Mouse (Mus musculus): ENCODE data around the gene Vps4a. TPM values are rescaled to one million over a fixed set of nuclear protein-coding genes. Genes with fewer than 3 reads are reported as not detected.

The Vps4a gene
- polyA plus RNA-seq, 1 experiment: 28.1 TPM

GRCm38 (mm10) chr8:107073706-107074105, 42.7 kb downstream of the Vps4a start:
- peak overlapping the region; percentile 24; the same call in 1 of the 2 replicates for H3K27ac ChIP-seq (ENCODE audit: insufficient read depth, low read length)
- H3K9me3 ChIP-seq (replicated peaks; ENCODE audit: control insufficient read depth, insufficient read depth, low read length, poor library complexity, severe bottlenecking): no peaks in the 10 kb centered on the region
- H3K36me3 ChIP-seq (ENCODE audit: control insufficient read depth, insufficient read depth, low read length, poor library complexity, severe bottlenecking): peaks cover 24% of the 10 kb centered on the region
- H3K4me1 ChIP-seq (ENCODE audit: control insufficient read depth, insufficient read depth, low read length): no peaks in the 10 kb centered on the region
- H3K4me3 ChIP-seq (ENCODE audit: low read depth, low read length): no peak overlapping the region
- H3K9ac ChIP-seq (ENCODE audit: low read depth, poor library complexity, severe bottlenecking): no peak overlapping the region
- no peak for TF ChIP-seq EP300 (IDR thresholded peaks at IDR 0.05; ENCODE audit: insufficient read depth, low read depth, low read length)
- no peaks in the 10 kb centered on the region for H3K27me3 ChIP-seq (ENCODE audit: control insufficient read depth, insufficient read depth, low read length, poor library complexity, severe bottlenecking)

GRCm38 (mm10) chr8:107074128-107074527, 43.1 kb downstream of the Vps4a start:
- no peak overlapping the region for H3K9ac ChIP-seq (ENCODE audit: low read depth, poor library complexity, severe bottlenecking)
- peaks cover 29% of the 10 kb centered on the region for H3K36me3 ChIP-seq (ENCODE audit: control insufficient read depth, insufficient read depth, low read length, poor library complexity, severe bottlenecking)
- H3K27me3 ChIP-seq (ENCODE audit: control insufficient read depth, insufficient read depth, low read length, poor library complexity, severe bottlenecking): no peaks in the 10 kb centered on the region
- H3K4me3 ChIP-seq (ENCODE audit: low read depth, low read length): no peak overlapping the region
- H3K27ac ChIP-seq (ENCODE audit: insufficient read depth, low read length): peak overlapping the region; percentile 4; the same call in 1 of the 2 replicates
- no peaks in the 10 kb centered on the region for H3K9me3 ChIP-seq (replicated peaks; ENCODE audit: control insufficient read depth, insufficient read depth, low read length, poor library complexity, severe bottlenecking)
- no peak for TF ChIP-seq CTCF (IDR thresholded peaks at IDR 0.05; ENCODE audit: low read depth, low read length)
- no peaks in the 10 kb centered on the region for H3K4me1 ChIP-seq (ENCODE audit: control insufficient read depth, insufficient read depth, low read length)

DNA sequence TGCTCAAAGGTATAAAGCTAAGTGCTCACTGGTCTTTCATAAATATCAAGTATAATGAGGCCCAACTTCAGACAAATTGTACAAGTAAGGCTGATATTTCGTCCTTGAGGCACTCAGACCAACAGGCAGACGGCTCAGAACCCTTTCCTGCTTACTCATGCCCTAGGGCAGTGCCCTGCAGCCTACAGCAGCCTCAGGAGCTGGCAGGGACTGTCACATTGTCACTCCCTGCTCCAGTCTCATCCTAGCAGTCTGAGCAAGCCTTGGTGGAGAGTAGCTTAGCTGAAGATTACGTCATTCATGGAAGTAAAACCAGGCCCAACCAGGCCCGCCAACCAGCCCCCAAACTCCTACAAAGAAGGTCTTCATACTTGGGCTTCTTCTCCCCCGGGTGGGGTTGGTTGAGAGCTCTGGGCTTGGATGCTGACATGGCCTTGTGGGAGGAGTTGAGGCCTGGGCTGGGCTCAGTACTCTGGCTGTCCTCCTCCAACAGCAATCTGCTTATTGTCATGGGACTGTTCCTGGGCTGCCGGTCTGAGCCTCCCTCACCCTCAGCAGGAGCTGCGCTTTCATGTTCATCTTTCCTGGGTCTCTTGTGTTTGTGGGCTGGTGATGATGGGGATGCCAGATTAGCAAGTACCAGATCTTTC, 45.3 kb downstream of the Vps4a start:
- peaks cover 44% of the 10 kb centered on the region for H3K36me3 ChIP-seq (ENCODE audit: control insufficient read depth, insufficient read depth, low read length, poor library complexity, severe bottlenecking)
- no peaks in the 10 kb centered on the region for H3K4me1 ChIP-seq (ENCODE audit: control insufficient read depth, insufficient read depth, low read length)
- H3K27ac ChIP-seq (ENCODE audit: insufficient read depth, low read length): no peak overlapping the region
- TF ChIP-seq CTCF (IDR thresholded peaks at IDR 0.05; ENCODE audit: low read depth, low read length) (no peak), POLR2A (IDR thresholded peaks at IDR 0.05; ENCODE audit: insufficient read depth, low read length) (no peak), EP300 (IDR thresholded peaks at IDR 0.05; ENCODE audit: insufficient read depth, low read depth, low read length) (no peak)
- no peaks in the 10 kb centered on the region for H3K27me3 ChIP-seq (ENCODE audit: control insufficient read depth, insufficient read depth, low read length, poor library complexity, severe bottlenecking)
- no peak overlapping the region for H3K4me3 ChIP-seq (ENCODE audit: low read depth, low read length)
- no peak overlapping the region for H3K9ac ChIP-seq (ENCODE audit: low read depth, poor library complexity, severe bottlenecking)
- no peaks in the 10 kb centered on the region for H3K9me3 ChIP-seq (replicated peaks; ENCODE audit: control insufficient read depth, insufficient read depth, low read length, poor library complexity, severe bottlenecking)

DNA sequence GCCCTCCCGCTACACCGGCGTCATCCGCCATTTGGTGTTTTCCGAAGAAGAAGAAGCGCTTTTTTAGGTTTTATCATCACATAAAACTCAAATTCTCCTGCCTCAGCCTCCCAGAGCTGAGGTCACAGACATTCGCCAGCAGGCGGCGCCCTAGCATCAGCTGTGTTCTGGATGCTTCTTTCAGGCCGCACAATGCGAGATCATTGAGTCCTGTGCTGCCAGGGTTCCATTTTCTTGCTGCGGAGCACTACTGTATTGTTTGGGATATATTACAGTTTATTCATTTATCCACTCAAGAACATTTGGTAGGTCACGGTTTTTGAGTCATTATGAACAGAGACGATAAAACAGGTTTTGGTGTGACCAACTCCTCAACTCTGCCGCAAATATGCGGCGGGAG, 54.3 kb downstream of the Vps4a start:
- Histone ChIP-seq H3K4me1 (ENCODE audit: control insufficient read depth, insufficient read depth, low read length) (no peaks in the 10 kb centered on the region), H3K36me3 (ENCODE audit: control insufficient read depth, insufficient read depth, low read length, poor library complexity, severe bottlenecking) (peaks cover 33% of the 10 kb centered on the region), H3K4me3 (ENCODE audit: low read depth, low read length) (no peak overlapping the region), H3K9ac (ENCODE audit: low read depth, poor library complexity, severe bottlenecking) (no peak overlapping the region), H3K27me3 (ENCODE audit: control insufficient read depth, insufficient read depth, low read length, poor library complexity, severe bottlenecking) (no peaks in the 10 kb centered on the region), H3K9me3 (replicated peaks; ENCODE audit: control insufficient read depth, insufficient read depth, low read length, poor library complexity, severe bottlenecking) (no peaks in the 10 kb centered on the region), H3K27ac (ENCODE audit: insufficient read depth, low read length) (no peak overlapping the region)
- peak; percentile 90 for TF ChIP-seq CTCF (IDR thresholded peaks at IDR 0.05; ENCODE audit: low read depth, low read length)
- TF ChIP-seq POLR2A (IDR thresholded peaks at IDR 0.05; ENCODE audit: insufficient read depth, low read length): no peak
- no peak for TF ChIP-seq EP300 (IDR thresholded peaks at IDR 0.05; ENCODE audit: insufficient read depth, low read depth, low read length)

DNA sequence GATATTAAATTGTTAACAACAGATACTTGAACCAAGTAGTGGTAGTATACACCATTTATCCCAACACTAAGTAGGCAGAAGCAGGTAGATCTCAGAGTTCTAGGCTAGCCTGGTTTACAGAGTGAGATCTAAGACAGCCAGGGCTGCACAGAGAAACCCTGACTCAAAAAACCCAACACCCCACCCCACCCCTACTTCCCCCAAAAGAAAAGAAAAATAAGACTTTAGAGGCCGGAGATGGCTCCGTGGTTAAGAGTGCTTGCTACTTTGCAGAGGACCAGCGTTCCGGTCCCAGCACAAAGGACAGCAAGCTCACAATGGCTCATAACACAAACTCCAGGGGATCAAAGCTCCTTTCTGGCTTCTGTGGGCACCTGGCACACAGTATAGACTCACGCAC, 55.0 kb downstream of the Vps4a start:
- no peak overlapping the region for H3K27ac ChIP-seq (ENCODE audit: insufficient read depth, low read length)

DNA sequence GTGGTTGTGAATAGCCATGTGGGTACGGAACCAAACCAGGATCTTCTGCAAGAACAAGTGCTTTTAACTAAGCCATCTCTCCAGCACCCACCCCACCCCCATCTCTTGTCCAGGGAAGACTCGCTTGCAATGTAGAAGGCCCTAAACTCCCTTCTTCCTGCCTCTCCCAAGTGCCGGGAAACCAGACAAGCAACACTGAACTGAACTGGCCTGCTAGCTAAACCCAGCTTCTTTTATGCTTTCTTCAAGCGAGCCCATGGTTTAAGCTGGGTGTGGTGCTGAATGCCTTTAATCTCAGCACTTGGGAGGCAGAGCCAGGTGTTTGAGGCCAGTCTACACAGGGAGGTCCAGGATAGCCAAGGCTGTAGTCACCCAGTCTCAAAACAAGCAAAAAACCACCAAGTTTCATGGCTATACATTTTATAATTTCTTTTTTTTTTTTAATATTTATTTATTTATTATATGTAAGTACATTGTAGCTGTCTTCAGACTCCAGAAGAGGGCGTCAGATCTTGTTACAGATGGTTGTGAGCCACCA, 57.6 kb downstream of the Vps4a start:
- H3K9me3 ChIP-seq (replicated peaks; ENCODE audit: control insufficient read depth, insufficient read depth, low read length, poor library complexity, severe bottlenecking): no peaks in the 10 kb centered on the region
- no peaks in the 10 kb centered on the region for H3K27me3 ChIP-seq (ENCODE audit: control insufficient read depth, insufficient read depth, low read length, poor library complexity, severe bottlenecking)
- TF ChIP-seq CTCF (IDR thresholded peaks at IDR 0.05; ENCODE audit: low read depth, low read length): no peak
- TF ChIP-seq EP300 (IDR thresholded peaks at IDR 0.05; ENCODE audit: insufficient read depth, low read depth, low read length): no peak
- TF ChIP-seq POLR2A (IDR thresholded peaks at IDR 0.05; ENCODE audit: insufficient read depth, low read length): no peak
- H3K4me3 ChIP-seq (ENCODE audit: low read depth, low read length): no peak overlapping the region
- no peak overlapping the region for H3K9ac ChIP-seq (ENCODE audit: low read depth, poor library complexity, severe bottlenecking)
- no peaks in the 10 kb centered on the region for H3K4me1 ChIP-seq (ENCODE audit: control insufficient read depth, insufficient read depth, low read length)
- peaks cover 32% of the 10 kb centered on the region for H3K36me3 ChIP-seq (ENCODE audit: control insufficient read depth, insufficient read depth, low read length, poor library complexity, severe bottlenecking)
- H3K27ac ChIP-seq (ENCODE audit: insufficient read depth, low read length): no peak overlapping the region

More for the DNA sequence above, 55.0 kb downstream of the Vps4a start:
- H3K36me3 ChIP-seq (ENCODE audit: control insufficient read depth, insufficient read depth, low read length, poor library complexity, severe bottlenecking): peaks cover 35% of the 10 kb centered on the region
- no peak overlapping the region for H3K9ac ChIP-seq (ENCODE audit: low read depth, poor library complexity, severe bottlenecking)
- no peaks in the 10 kb centered on the region for H3K27me3 ChIP-seq (ENCODE audit: control insufficient read depth, insufficient read depth, low read length, poor library complexity, severe bottlenecking)
- no peak overlapping the region for H3K4me3 ChIP-seq (ENCODE audit: low read depth, low read length)
- no peaks in the 10 kb centered on the region for H3K9me3 ChIP-seq (replicated peaks; ENCODE audit: control insufficient read depth, insufficient read depth, low read length, poor library complexity, severe bottlenecking)
- no peak for TF ChIP-seq POLR2A (IDR thresholded peaks at IDR 0.05; ENCODE audit: insufficient read depth, low read length)
- no peaks in the 10 kb centered on the region for H3K4me1 ChIP-seq (ENCODE audit: control insufficient read depth, insufficient read depth, low read length)

Measured in ES-Bruce4 (cell line).